ENCODE assay signal across 14 mouse cellular contexts in the genomic region with DNA sequence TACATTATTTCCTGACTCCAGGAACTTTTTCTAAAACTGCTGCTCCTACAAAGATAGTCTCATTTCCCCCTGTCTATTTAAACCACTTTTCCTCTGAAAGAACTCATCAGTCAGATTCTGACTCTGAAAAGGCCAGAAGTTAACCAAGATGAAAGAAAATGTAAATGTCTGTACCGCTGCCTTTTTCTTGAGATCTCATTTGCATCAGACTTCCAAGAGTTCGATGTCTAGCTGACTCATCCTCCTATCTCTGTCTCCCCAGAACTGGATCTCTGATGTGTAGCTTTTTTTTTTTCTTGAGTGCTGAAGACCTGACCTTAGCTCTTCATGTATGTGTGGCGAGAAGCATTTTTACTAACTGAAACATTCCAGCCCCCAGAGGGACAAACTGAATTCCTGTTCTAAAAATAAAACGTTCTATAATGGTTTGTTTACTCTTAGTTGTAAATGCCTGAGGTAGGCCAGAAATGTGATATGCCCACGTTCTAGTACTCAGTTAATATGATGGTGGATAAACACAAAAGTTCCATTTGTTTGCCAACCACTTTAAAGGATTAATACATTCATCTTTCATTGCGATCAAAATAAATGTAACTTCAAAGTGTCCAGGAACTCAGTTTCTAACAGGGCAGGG. TPM values are rescaled to one million over a fixed set of nuclear protein-coding genes. Genes with fewer than 3 reads are reported as not detected.
DNase-seq lines count a peak whose midpoint lies in the region; ATAC-seq and TF ChIP-seq lines count a peak whose summit lies in the region.
"Had no signal": no experiment of that assay in that cellular context is flagged by ENCODE, and none has a peak within 500 bp of the region (broad histone marks: within the 10 kb centered on the region; RNA-seq: fewer than 3 reads in every experiment).

No protein-coding gene starts in this region.

- H3K4me3 ChIP-seq in heart, embryonic 16.5 days (ENCODE audit: low read length) = no peak overlapping the region
- H3K4me3 ChIP-seq in G1E (ENCODE audit: low read depth, low read length) = no peak overlapping the region
- no peak overlapping the region for H3K4me3 ChIP-seq in stomach, embryonic 15.5 days (replicated peaks)
- H3K4me3 ChIP-seq: limb, embryonic 13.5 days had no signal

- 29% methylated on average over 6 of the region's 6 CpGs for WGBS in heart, embryonic 16.5 days
- 14% methylated on average over 6 of the region's 6 CpGs for WGBS in stomach, embryonic 15.5 days

- no peaks in the 10 kb centered on the region for H3K27me3 ChIP-seq in heart, embryonic 16.5 days (ENCODE audit: control insufficient read depth, insufficient read depth, low read length)
- no peaks in the 10 kb centered on the region for H3K27me3 ChIP-seq in G1E (ENCODE audit: insufficient read depth, low read length)
- no peaks in the 10 kb centered on the region for H3K27me3 ChIP-seq in stomach, embryonic 15.5 days (replicated peaks)
- H3K27me3 ChIP-seq: limb, embryonic 13.5 days had no signal

- peak overlapping the region; percentile 26 for H3K4me2 ChIP-seq in heart, embryonic 16.5 days (ENCODE audit: low read depth, low read length)
- no peak overlapping the region for H3K4me2 ChIP-seq in stomach, embryonic 15.5 days
- H3K4me2 ChIP-seq: limb, embryonic 13.5 days had no signal

- intact Hi-C loops in heart, postnatal 14 days (cut with DNase I) = no loop called here

- ATAC-seq in heart, embryonic 16.5 days (replicated peaks; ENCODE audit: extremely low read depth, insufficient read depth, low FRiP score) = 0 out of 2 replicates have a peak, but pooled peaks have one; percentile 58
- peak; percentile 45; the same call in 1 of the 2 replicates for ATAC-seq in G1E (ENCODE audit: extremely low read depth, insufficient number of reproducible peaks, low FRiP score, poor library complexity, severe bottlenecking)
- ATAC-seq in stomach, embryonic 15.5 days (ENCODE audit: insufficient read depth, low FRiP score, low read depth) = peak; percentile 56
- ATAC-seq in inflammation-experienced regulatory T-cells, adult 6 months = no peak
- ATAC-seq: hindbrain, embryonic 16.5 days; midbrain, embryonic 16.5 days had no signal

- H3K4me1 ChIP-seq in heart, embryonic 16.5 days (ENCODE audit: control insufficient read depth, insufficient read depth, low read length) = peaks cover 14% of the 10 kb centered on the region
- peaks cover 33% of the 10 kb centered on the region for H3K4me1 ChIP-seq in G1E (ENCODE audit: insufficient read depth, low read depth, low read length)
- H3K4me1 ChIP-seq in stomach, embryonic 15.5 days = no peaks in the 10 kb centered on the region
- H3K4me1 ChIP-seq: limb, embryonic 13.5 days had no signal

- H3K9ac ChIP-seq in heart, embryonic 16.5 days (ENCODE audit: low read length) = peak overlapping the region; percentile 29; the same call in 1 of the 2 replicates
- H3K9ac ChIP-seq in stomach, embryonic 15.5 days = no peak overlapping the region
- H3K9ac ChIP-seq: limb, embryonic 13.5 days had no signal

- DNase-seq in heart, postnatal 14 days = no peak
- no peak for DNase-seq in G1E (ENCODE audit: low spot score)
- peak; percentile 80 for DNase-seq in ZHBTc4 (ENCODE audit: low read depth, low spot score)
- no peak for DNase-seq in spleen, postnatal 14 days (ENCODE audit: low spot score in 2 of 2)
- DNase-seq: adrenal gland, postnatal 25 days; cerebellum, adult 8-10 months; kidney, postnatal 14 days; lung, postnatal 14 days had no signal

- no peaks in the 10 kb centered on the region for H3K9me3 ChIP-seq in heart, embryonic 16.5 days (replicated peaks; ENCODE audit: control insufficient read depth, low read length)
- no peaks in the 10 kb centered on the region for H3K9me3 ChIP-seq in G1E (replicated peaks)
- no peaks in the 10 kb centered on the region for H3K9me3 ChIP-seq in stomach, embryonic 15.5 days
- H3K9me3 ChIP-seq: limb, embryonic 13.5 days had no signal

- peak overlapping the region; percentile 61 for H3K27ac ChIP-seq in heart, embryonic 16.5 days (ENCODE audit: low read length)
- no peak overlapping the region for H3K27ac ChIP-seq in stomach, embryonic 15.5 days
- H3K27ac ChIP-seq: limb, embryonic 13.5 days had no signal

- no peaks in the 10 kb centered on the region for H3K36me3 ChIP-seq in heart, embryonic 16.5 days (ENCODE audit: control insufficient read depth, insufficient read depth)
- H3K36me3 ChIP-seq in G1E (replicated peaks) = peaks cover 3% of the 10 kb centered on the region
- no peaks in the 10 kb centered on the region for H3K36me3 ChIP-seq in stomach, embryonic 15.5 days
- H3K36me3 ChIP-seq: limb, embryonic 13.5 days had no signal

- TF ChIP-seq CTCF in G1E (IDR thresholded peaks at IDR 0.05; ENCODE audit: low read depth, low read length) = no peak

RNA-seq across cellular contexts. Expression of a gene that starts 51.5 kb away (rescaled TPM):
- 32.6 and 34.4 TPM in 2 replicates for polyA plus RNA-seq in heart, embryonic 16.5 days (2015; fragmentation: Nextera tagmentation; extraction: Ambion mirVana)
- 10 to 100 TPM; 26.1 to 27.4 TPM for total RNA-seq in heart, postnatal 14 days (2021)
- total RNA-seq in G1E (2014; fragmentation: Nextera tagmentation) (37.2 and 55.6 TPM in 2 replicates), G1E (2017) (22.0 and 26.9 TPM in 2 replicates)
- polyA plus RNA-seq in G1E (2012) = 2.7 and 3.0 TPM in 2 replicates
- 30.0 and 32.7 TPM in 2 replicates for polyA plus RNA-seq in stomach, embryonic 15.5 days (2015; fragmentation: Nextera tagmentation; extraction: Ambion mirVana)
- polyA plus RNA-seq in inflammation-experienced regulatory T-cells, adult 6 months (2017; shearing (Covaris generic)) = 1 to 10 TPM in 1 of 3 experiments, under 1 TPM in 2; 0.36 to 1.6 (median 0.82) TPM
